Mouse (Mus musculus) mesoderm, embryonic 11.5 days (tissue): ENCODE measurements at regions not wholly inside any gene's neighbourhood (a gene's known extent, or its start where the extent isn't known, plus 50 kb on each side); places are given as distances from the start of the nearest gene placed in this dataset.
"Not testable (repeated sequence)": the region's sequence is repeated elsewhere in the genome, so short reads cannot be mapped to it uniquely, and the experiment has no call there.

ENCODE experiments used
- DNase-seq: peaks from one replicate; pipeline ENCODE4 v3.0.0-alpha.2; 2012; ENCODE audit warnings: low read depth, low spot score

GRCm38 (mm10) chr12:95385688-95386087 is 306.3 kb upstream of the Flrt2 start:
- no peak for DNase-seq

GRCm38 (mm10) chr12:95388185-95388584 is 303.8 kb upstream of the Flrt2 start:
- DNase-seq: no peak

GRCm38 (mm10) chr12:95392821-95393220 is 299.2 kb upstream of the Flrt2 start:
- no peak for DNase-seq

- DNase-seq: no peak
Measured at GRCm38 (mm10) chr12:95394991-95395530, 297.0 kb upstream of the Flrt2 start.

GRCm38 (mm10) chr12:95420861-95421260 is 271.2 kb upstream of the Flrt2 start:
- DNase-seq: no peak

- DNase-seq: no peak
Measured at GRCm38 (mm10) chr12:95424739-95425138, 267.3 kb upstream of the Flrt2 start.

GRCm38 (mm10) chr12:95437226-95437625 is 254.8 kb upstream of the Flrt2 start:
- no peak for DNase-seq

- DNase-seq: no peak
Measured at GRCm38 (mm10) chr12:95457480-95457879, 234.5 kb upstream of the Flrt2 start.

- no peak for DNase-seq
Measured at GRCm38 (mm10) chr12:95466502-95467490, 225.2 kb upstream of the Flrt2 start.

GRCm38 (mm10) chr12:95469897-95470296 is 222.1 kb upstream of the Flrt2 start:
- DNase-seq: no peak

- no peak for DNase-seq
Measured at GRCm38 (mm10) chr12:95486502-95486901, 205.5 kb upstream of the Flrt2 start.

- no peak for DNase-seq
Measured at GRCm38 (mm10) chr12:95488371-95488770, 203.7 kb upstream of the Flrt2 start.

- DNase-seq: no peak
Measured at GRCm38 (mm10) chr12:95489374-95489773, 202.7 kb upstream of the Flrt2 start.

GRCm38 (mm10) chr12:95489848-95490247 is 202.2 kb upstream of the Flrt2 start:
- no peak for DNase-seq

- DNase-seq: not testable (repeated sequence)
Measured at GRCm38 (mm10) chr12:95491806-95492436, 200.1 kb upstream of the Flrt2 start.

- no peak for DNase-seq
Measured at GRCm38 (mm10) chr12:95501443-95501842, 190.6 kb upstream of the Flrt2 start.

- DNase-seq: no peak
Measured at GRCm38 (mm10) chr12:95520008-95520407, 172.0 kb upstream of the Flrt2 start.

- no peak for DNase-seq
Measured at GRCm38 (mm10) chr12:95522052-95522451, 170.0 kb upstream of the Flrt2 start.

- DNase-seq: no peak
Measured at GRCm38 (mm10) chr12:95533888-95534639, 158.0 kb upstream of the Flrt2 start.

- DNase-seq: peak; percentile 23
Measured at GRCm38 (mm10) chr12:95547301-95547700, 144.7 kb upstream of the Flrt2 start.

GRCm38 (mm10) chr12:95553129-95553528 is 138.9 kb upstream of the Flrt2 start:
- DNase-seq: no peak
